Mouse (Mus musculus) left cerebral cortex, postnatal 10 days (tissue): Measurements from ENCODE around the gene 9230112D13Rik. TPM values are rescaled to one million over a fixed set of nuclear protein-coding genes. Genes with fewer than 3 reads are reported as not detected.

Experiments used
- DNase-seq, 2 experiments: peaks; one replicate each; pipeline ENCODE4 v3.0.0; 2021 to 2022; ENCODE audit warnings: low spot score in 2 of 2, mixed read lengths in 1 of 2; ENCODE audit errors: extremely low spot score in 1 of 2
- intact Hi-C: fragments of 180-260 bp; cut with DNase I; formaldehyde crosslinking; loops from one replicate; pipeline ENCODE4 v1.15.1; 2025
- total RNA-seq, 2 experiments: library from RNA; stranded (reverse); gene quantifications; 2 replicates each; pipeline ENCODE4 v1.2.3; 2021

9230112D13Rik gene
- total RNA-seq, 2 experiments from 2014 or later, result not detected

- peak; percentile 26 to 67 for DNase-seq
- intact Hi-C loops, result loop anchor here (2.0 to 5.0 kb wide), 2 partner anchors 46 to 88 kb away; partner anchors contain the start of gene Bmpr1a
Measured at GRCm38 (mm10) chr14:34548391-34549001, 25.9 kb upstream of the 9230112D13Rik start.

DNA sequence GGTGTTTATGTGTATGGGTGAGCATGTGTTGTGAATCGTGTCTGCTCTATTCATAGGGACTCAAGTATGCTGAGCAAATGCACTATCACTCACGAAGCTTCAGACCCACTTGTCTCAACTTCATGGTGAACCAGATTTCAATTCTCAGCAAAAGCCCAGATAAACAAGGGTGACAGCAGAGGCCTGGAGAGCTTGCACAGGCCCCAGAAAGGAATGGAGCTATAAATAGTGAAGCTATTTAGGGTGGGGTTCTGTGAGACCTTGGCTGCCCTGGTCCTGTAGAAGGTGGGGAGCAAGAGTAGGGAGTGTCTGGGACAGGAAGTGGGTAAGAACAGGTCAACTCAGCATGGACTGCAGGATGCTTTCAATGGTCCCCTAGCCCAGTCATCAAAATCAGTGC lies 21.9 kb upstream of the 9230112D13Rik start:
- intact Hi-C loops, result no loop called here
- DNase-seq, result no peak

DNA sequence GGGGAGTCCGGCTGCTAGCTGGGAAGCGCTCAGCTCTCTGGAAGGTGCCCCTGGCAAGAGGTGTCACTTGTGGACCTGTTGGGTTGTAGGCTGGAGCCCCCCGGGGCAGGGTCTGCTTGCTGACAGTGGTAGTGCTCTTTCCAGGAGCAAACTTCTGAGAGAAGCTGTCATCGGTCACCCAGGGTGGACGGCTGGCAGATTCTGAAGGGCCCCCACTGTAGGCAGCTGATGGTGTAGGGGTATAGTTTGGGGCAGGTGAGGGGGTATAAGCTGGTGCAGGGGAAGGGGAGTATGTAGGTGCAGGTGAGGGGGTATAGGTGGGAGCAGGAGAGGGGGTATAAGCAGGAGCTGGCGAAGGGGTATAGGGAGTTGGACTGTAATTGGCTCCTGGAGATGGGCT lies 21.4 kb upstream of the 9230112D13Rik start:
- intact Hi-C loops, result no loop called here
- no peak for DNase-seq

DNA sequence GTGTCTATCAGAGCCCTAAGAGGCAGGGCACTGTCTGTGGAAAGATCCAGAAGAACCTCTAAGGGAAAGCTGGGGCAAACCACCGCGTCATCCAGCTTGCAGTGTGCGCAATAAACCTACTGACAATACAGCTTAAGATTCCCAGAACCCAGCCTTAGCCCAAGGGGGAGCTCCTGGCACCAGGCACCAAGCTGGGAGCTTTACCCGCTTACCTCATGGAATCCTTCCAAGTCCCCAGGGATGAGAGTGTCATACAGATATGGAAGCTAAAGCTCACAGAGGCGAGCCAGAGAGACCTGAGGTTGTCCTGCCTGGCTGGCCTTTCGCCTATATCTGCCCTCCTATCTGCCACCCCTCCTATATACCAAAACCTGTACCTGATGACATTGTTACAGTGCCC lies 21.0 kb upstream of the 9230112D13Rik start:
- intact Hi-C loops, result no loop called here
- no peak for DNase-seq

- DNase-seq, result no peak
- intact Hi-C loops, result no loop called here
Measured at GRCm38 (mm10) chr14:34541896-34542295, 19.3 kb upstream of the 9230112D13Rik start.

GRCm38 (mm10) chr14:34540685-34541162 lies 18.1 kb upstream of the 9230112D13Rik start:
- intact Hi-C loops, result no loop called here
- peak in 1 of 2 experiments; percentile 40 for DNase-seq

- DNase-seq, result no peak
- intact Hi-C loops, result no loop called here
Measured at GRCm38 (mm10) chr14:34535883-34536282, 13.3 kb upstream of the 9230112D13Rik start.

DNA sequence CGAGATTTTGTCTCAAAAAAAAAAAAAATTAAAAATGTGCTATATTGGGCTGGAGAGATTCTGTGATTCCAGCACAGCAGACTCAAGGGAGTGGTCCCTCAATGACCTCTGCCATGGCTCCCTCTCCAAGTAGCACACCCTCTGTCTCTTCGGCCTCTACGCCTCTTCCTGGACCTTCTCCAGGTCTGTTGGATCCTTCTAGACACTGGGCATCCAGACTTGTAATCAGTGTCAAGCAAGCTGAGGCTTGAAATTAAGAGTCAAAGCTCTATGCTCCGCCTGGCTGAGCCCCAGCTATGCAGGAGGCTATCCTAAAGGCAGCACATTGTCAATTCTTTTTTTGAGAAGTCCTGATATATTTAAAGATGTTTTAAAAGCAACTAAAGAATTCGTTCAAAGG lies 10.9 kb upstream of the 9230112D13Rik start:
- intact Hi-C loops, result no loop called here

GRCm38 (mm10) chr14:34532536-34532935 lies 9.9 kb upstream of the 9230112D13Rik start:
- intact Hi-C loops, result no loop called here
- no peak for DNase-seq

More for the DNA sequence above, 10.9 kb upstream of the 9230112D13Rik start:
- DNase-seq, result no peak

DNA sequence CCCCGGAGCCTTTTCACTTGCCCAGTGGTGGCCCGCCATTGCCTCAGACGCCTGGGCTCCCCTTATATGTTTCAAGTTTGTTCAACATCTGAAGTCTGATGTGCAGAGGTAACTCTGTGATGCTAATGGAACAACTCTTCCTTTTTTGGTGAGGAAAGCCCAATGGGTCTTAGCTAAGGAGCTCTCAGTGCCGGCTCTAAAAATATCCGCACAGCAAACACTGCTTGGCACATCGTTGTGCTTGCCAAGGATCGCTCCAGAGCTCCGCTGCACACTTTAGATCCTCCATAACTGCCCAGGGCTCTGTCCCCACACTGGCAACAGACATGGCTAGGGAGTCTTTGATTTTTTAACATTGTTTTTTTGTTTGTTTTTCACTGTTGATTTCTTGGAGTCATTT lies 6.2 kb upstream of the 9230112D13Rik start:
- intact Hi-C loops, result no loop called here
- no peak for DNase-seq

GRCm38 (mm10) chr14:34517959-34518544 lies 4.5 kb downstream of the 9230112D13Rik start:
- intact Hi-C loops, result no loop called here
- no peak for DNase-seq

DNA sequence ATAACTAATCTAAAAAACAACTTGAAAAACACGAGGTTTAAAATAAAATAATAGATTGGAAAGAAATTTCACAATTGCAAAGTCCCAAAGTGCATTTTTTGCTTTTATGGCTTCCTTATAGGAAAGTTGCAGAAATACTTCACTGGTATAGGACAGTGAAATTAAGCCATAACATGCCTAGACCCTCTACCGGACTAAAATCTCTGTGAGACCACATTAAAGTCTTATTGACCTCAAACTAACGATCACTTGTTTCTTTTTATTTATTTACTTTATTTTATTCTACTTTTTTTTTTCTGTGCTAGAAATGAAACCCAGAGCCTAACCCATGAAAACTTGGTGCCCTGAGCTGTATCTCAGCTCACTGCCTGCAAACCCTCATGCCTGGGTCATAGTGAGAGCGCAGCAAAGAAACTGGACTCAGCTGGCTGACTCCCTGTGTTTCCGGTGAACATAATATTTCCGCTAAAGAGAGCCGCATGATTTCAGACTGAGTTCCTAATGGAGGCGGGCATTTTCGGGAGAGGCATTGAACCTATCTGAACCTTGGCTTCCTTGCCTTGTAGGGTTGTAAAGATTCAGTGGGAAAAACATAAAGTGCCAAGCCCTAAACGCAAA lies 5.5 kb downstream of the 9230112D13Rik start:
- intact Hi-C loops, result no loop called here
- no peak for DNase-seq

DNA sequence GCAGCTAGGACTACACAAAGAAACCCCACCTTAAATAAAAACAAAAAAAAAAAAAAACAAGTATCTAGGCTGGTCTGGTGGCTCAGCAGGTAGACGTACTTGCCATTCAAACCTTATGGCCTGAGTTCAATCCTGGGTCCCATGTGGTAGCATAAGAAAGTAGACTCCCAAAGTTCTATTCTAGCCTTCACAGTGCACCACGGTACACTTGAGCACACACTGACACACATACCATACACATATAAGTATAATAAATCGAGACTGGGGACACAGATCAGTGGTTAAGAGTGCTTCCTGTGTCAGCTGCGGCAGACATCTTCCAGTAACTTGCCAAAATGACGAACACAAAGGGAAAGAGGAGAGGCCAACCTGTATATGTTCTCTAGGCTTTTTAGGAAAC lies 6.7 kb downstream of the 9230112D13Rik start:
- DNase-seq, result no peak
- intact Hi-C loops, result no loop called here

DNA sequence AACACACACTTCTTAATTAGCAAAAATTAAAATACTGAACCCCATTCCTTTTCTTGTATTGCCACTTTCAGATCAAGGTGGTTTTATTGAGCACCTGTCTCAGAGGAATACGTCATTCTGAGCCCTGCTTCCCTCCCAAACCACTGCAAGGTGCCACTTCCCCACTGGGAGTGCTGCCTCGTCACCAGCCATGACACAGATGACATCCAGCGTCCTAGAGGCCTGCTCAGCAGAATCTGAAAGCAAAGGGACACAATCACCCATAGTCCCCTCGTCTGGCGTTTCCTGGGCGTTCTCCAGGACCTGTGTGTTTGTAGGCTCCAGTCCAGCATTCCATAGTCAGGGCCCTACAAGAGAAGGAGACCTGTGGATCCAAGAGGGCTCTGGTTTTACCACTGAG lies 8.5 kb downstream of the 9230112D13Rik start:
- DNase-seq, result peak in 1 of 2 experiments; percentile 36
- intact Hi-C loops, result no loop called here

- intact Hi-C loops, result no loop called here
- no peak for DNase-seq
Measured at GRCm38 (mm10) chr14:34512602-34513001, 10.0 kb downstream of the 9230112D13Rik start.

DNA sequence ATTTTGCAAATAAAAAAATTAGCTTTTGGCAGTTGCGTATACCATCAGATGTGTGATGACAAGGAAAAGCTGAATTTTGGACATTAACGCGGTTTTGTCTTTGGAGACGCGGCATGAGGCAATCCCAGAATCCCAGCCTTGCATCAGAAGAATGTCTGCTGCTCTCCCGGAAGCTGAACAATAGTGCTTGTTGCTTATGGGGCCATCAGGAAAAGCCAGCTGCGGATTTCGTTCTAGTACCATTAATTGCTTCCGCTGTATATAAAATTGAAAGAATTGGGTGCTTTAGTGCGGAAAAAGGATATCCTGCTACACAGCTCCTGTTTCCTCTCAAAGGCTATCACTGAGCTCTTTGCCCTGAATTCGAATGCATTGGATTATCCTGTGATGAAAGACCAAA lies 10.7 kb downstream of the 9230112D13Rik start:
- intact Hi-C loops, result no loop called here
- no peak for DNase-seq

DNA sequence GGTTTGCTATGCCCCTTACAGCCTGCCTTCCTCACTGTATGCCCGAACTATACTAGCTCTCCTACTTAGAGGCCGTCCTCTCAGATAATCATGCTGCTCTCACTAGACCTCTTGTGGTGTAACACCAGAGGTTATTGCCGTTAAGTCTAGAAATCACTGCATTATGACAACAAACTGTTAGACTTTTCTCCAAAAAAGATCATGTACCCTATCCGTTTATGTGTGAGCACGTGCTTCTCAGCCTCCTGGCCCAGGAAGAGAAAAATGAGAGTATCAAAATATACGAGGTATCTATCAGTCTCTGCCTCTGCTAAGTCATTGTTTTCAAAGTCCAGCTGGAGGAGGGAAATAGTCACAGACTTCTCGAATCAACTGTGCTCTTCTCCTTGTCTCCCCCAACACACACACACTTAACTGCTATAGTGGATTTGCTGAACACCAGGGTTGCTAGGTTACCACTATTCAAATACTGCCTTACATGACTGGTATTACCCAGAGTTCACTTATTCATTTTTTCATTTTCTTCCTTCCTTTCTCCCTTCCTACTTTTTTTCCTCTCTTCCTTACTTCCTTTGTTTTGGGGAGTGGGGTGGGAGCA lies 13.7 kb downstream of the 9230112D13Rik start:
- DNase-seq, result no peak
- intact Hi-C loops, result no loop called here

- intact Hi-C loops, result no loop called here
- DNase-seq, result no peak
Measured at GRCm38 (mm10) chr14:34508187-34508840, 14.3 kb downstream of the 9230112D13Rik start.

DNA sequence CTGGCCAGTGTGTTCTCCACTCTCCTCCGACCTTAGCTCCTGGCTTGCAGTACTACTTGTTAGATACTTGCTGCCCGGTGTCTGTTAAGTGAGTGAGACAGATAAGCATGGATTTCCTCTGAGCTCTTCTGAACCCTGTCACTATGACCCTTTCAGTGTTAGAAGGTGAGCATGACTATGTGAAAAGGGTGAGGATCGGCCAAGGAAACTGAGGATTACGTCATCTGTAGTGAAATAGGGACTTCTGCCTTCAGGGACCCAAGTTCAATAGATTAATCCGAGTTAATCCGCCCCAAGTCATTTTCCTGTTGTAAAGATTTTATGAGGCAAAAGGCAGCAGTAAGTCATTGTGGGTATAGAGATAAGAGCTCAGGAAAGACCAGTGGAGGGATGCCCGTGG lies 17.3 kb downstream of the 9230112D13Rik start:
- intact Hi-C loops, result no loop called here
- no peak for DNase-seq
